Mouse (Mus musculus) gastrocnemius, postnatal 4 days (tissue): ENCODE measurements around the gene Cdc14b. TPM values are rescaled to one million over a fixed set of nuclear protein-coding genes. Genes with fewer than 3 reads are reported as not detected.

Experiments used
- DNase-seq, 2 experiments: peaks; one replicate each; pipeline ENCODE4 v3.0.0; 2021 to 2022; ENCODE audit warnings: low spot score in 2 of 2, mixed read lengths in 2 of 2
- total RNA-seq, 2 experiments: library from RNA; stranded (reverse); gene quantifications; 2 replicates each; pipeline ENCODE4 v1.2.3; 2021

Gene Cdc14b
- total RNA-seq, 2 experiments from 2014 or later: 7.5 to 8.7 TPM

- no peak for DNase-seq
Observed at GRCm38 (mm10) chr13:64237000-64237680, 38.0 kb downstream of the Cdc14b start.

DNA sequence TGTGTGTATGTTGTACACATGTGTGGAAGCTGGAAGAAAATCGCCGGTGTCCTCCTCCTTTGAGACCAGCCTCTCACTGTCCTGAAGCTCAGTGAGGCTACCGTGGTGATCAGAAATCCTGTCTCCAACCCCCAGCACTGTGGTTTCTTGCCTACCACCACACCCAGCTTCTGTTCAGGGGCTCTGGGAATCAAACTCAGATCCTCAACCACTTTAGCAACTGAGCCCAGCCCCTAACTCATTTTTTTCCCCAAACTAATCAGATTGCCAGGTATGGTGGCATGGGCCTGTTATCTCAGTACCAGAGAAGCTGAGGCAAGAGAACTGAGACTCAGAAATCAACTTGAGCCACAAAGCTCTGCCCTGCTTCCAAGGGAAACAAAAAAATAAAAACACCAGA lies 39.3 kb downstream of the Cdc14b start:
- no peak for DNase-seq

GRCm38 (mm10) chr13:64235062-64235715 lies 39.9 kb downstream of the Cdc14b start:
- no peak for DNase-seq

DNA sequence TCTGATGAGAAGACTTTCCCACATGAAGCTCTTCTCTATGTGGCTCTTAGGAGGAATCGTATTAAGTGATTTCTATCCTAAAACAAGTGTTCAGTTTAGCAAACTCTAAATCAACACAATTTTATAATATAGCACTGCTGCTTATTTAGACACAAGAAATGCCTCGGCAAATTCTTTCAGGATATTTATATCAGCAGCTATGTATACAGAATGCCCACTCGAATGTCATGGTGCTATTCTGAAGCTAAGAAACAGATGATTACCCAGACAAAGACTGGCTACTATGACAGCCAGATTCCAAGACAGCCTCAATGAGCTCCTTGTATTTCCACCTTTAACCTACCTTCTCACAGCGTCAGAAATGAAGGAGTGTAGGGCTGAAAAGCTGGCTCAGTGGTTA lies 42.0 kb downstream of the Cdc14b start:
- DNase-seq: no peak

DNA sequence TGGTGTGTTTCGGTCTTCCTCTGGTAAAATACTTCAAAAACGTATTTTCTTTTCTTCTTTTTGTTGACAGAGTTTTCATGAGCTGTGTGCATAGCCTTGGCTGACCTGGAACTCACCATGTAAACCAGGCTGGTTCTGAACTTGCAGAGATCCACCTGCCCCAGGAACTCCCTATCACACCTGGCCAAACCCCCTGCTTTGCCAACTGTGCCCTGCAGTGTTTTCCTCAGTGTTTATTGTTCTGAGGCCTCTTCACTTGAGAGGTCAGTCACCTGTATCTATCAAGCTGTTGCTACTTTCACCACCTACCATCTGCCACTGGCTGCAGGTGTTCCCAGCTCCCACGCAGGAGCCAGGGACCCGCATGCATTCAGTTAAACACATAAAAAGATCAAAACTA lies 48.4 kb downstream of the Cdc14b start:
- no peak for DNase-seq

DNA sequence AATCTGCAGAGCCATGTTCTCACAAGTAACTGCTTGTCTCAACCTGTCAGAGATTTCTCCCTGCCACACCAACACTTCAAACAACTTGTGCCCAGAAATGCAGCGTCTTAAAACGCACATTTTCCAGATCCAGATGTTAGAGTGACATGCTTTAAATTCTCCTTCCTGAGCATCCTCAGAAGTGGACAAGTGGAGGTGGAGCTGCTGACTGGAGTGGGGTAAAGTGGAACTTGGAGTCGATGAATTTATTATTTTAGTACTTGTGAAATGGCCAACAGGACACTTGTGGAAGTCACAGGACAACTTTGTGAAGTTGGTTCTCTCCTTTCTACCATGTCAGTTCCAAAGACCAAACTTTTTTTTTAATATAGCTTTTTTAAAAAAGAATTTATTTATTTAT lies 49.4 kb downstream of the Cdc14b start:
- no peak for DNase-seq

DNA sequence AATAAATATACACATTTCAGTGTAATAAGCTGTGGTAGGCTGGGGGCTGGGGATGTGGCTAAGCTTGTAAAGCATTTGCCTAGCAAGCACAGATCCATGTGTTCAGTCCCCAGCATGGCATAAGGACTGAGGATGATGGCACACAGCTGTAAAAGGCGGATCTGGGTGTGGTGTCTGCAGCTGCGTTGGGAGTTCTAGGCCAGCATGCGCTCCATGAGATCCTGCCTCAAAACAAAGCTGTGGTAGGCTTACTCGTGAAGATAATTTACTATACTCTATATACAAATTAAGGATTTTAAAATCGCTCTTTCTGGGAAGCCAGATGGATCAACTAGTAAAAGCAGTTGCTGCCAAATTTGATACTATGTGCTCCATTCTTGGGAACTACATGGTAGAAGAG lies 60.2 kb downstream of the Cdc14b start:
- no peak for DNase-seq

GRCm38 (mm10) chr13:64211995-64212603 lies 63.0 kb downstream of the Cdc14b start:
- no peak for DNase-seq

- no peak for DNase-seq
Observed at GRCm38 (mm10) chr13:64208146-64208545, 66.9 kb downstream of the Cdc14b start.

DNA sequence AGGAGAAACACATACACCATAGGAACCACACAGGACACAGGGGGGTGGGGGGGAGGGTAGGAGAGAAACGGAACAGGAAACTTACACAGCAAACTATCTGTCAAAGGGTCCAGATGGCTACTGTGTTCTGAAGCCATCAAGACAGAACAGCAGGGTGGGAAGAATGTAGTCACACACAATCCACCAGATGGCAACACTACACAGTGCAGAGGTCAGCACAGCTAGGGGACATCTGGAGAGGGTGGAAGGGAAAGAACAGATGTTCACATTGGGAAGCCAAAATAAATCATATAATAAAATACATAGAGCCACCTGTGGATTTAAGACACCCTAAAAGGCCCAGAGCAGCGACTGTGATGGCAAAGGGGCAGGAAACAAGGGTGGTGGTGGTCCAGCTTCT lies 69.9 kb downstream of the Cdc14b start:
- no peak for DNase-seq

GRCm38 (mm10) chr13:64204726-64205125 lies 70.4 kb downstream of the Cdc14b start:
- DNase-seq: no peak

GRCm38 (mm10) chr13:64200911-64201310 lies 74.2 kb downstream of the Cdc14b start:
- DNase-seq: no peak

GRCm38 (mm10) chr13:64198310-64198709 lies 76.8 kb downstream of the Cdc14b start:
- no peak for DNase-seq

- DNase-seq: no peak
Observed at GRCm38 (mm10) chr13:64197899-64198298, 77.2 kb downstream of the Cdc14b start.

- no peak for DNase-seq
Observed at GRCm38 (mm10) chr13:64187065-64187464, 88.0 kb downstream of the Cdc14b start.

- DNase-seq: no peak
Observed at GRCm38 (mm10) chr13:64186516-64186915, 88.6 kb downstream of the Cdc14b start.

DNA sequence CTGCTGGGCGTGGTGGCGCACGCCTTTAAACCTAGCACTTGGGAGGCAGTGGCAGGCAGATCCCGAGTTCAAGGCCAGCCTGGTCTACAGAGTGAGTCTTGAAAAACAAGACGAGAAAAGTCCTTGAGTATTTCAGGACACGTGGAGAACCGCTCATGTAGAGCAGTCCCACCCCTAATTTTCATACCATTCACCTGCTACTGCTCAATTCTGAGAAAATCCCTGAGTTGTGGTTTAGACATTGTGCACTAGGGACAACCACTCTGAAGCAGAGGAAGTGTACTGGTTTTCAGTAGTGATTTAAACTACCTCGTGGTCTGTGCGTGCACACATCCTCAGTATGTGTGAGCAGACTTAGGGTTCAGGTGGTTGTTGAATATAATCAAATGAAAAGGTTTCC lies 89.5 kb downstream of the Cdc14b start:
- no peak for DNase-seq

DNA sequence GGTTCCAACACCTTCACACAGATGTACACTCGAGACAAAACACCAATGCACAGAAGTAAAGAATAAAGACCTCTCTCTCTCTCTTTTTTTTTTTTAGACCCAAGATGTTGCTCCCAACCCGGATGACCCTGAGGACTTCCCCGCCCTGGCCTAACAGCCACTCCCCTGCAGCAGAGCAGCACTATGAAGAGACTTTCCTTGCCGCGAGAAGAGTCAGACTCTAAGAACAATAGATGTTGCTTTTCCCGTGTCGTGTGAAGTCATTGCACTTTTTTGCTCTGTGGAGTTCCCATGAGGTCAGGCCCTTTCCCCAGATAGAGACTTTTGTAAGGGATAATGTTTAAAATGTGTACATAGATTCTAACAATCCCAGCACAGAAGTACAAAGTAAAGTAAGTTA lies 89.9 kb downstream of the Cdc14b start:
- DNase-seq: no peak

DNA sequence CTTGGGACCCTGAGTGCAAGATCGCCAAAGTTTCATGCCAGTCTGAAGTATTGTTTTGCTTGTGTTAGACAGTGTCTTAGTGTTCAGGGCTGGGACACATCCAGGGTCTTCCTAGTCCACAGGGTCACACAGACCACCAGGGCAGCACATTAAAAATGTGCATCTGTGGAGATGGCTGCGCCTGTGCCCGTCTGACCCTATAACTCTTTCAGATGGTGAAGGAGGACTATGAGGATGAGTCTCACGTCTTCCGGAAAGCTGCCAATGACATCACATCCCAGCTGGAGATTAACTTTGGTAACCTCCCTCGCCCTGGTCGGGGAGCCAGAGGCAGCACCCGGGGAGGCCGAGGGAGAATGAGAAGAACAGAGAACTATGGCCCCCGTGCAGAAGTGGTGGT lies 90.7 kb downstream of the Cdc14b start:
- DNase-seq: no peak

DNA sequence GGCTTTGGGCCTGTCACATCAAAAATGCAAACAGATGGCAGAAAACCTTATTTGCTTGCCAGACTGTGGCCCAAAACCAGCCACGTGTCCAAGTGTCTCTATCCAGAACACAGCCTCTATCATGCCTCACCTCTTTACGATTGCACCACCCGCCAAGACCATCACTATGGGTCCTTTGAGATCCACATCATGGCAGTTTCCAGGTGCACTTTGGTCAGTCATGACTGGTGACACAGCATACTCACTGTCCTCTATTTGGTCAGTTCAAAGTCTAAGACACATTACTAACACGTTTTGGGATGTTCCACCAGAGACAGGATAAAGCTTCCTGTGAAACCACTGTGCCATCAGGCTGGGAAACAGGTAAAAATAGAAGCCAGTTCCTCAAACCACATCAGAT lies 91.5 kb downstream of the Cdc14b start:
- DNase-seq: no peak

DNA sequence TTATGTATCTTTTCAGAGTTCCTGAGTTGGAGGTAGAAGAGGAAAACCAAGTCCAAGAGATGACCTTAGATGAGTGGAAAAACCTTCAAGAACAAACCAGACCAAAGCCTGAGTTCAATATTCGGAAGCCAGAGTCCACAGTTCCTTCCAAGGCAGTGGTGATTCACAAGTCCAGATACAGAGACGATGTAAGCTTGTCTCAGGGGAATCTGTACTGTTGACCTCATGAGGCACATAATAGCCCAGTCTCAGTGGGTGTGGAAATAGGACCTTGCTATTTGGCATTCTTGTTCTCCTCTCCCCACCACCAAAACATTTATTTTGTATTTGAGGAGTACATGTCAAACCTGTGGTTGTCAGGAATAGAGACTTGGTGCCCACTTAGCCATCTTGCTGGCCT lies 93.0 kb downstream of the Cdc14b start:
- no peak for DNase-seq

DNA sequence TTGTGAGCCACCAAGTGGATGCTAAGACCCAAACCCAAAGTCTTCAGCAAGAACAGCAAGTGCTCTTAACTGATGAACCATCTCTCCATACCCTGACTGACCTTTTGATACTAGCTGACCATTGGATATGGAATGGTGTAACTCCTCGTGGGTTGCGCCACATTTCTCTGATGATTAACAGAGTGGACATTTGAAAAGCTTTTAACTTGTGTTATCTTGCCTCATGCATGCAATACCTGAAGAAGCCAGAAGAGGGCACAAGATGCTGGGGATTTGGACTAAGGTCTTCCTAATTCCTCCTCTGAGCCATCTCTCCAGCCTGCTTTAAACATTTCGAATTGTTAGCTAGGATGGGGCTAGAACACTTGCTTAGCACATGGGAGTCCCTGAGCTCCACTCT lies 94.2 kb downstream of the Cdc14b start:
- DNase-seq: peak in 1 of 2 experiments; percentile 46

- DNase-seq: no peak
Observed at GRCm38 (mm10) chr13:64180300-64180699, 94.8 kb downstream of the Cdc14b start.
